Mouse (Mus musculus) CD4-positive helper T cell, adult 2 months (primary cell): Measurements from ENCODE around the gene Cnksr3.

Experiments
- DNase-seq: peaks from one replicate; pipeline ENCODE4 v3.0.0-alpha.2; 2012; ENCODE audit warnings: low read depth, missing footprints, low spot score

Gene Cnksr3

GRCm38 (mm10) chr10:7211696-7212482 is at the start of gene Cnksr3:
Gene Cnksr3 (minus strand): TSS chr10:7212237.
- peak; percentile 87 for DNase-seq

DNA sequence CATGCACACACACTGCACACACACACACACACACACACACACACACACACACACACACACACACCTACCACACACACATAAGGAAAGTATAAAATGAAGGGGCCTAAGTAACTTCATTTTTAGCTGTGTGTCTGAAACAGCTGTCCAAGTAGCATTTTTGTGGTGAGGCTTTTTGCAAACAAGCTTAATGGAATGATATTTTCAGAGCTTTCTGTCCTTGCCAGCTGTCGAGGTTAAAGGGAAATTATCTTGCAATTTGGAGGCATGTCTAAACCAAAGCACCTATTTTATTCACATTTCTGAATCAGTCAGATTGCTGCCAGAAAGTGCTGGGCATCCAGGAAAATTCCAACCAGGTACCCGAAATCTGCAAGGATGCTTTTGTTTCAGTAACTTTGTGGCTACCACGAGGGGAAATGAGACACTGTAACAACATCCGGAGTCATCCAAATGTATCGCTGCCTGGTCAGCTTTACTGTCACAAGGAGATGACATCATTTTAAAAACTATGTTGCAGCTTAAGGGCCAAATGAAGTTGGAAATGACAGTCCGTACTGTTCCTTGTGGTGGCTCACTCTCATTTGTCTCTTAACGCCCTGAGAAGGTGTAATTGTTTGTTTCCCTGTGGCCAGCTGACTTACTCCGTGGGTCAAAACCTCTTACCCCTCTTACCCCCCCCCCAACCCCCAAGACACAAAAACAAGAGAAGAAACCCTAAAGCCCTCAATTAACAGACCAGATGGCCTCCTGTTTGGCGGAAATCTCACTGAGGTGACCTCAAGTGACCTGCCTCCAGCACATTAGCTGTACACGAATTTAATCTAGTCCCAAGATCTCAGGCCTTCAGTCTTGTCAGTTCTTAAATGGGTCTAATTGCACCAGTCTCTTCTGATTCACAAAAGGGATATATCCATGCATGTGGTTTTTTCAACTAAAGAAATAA is 48.4 kb upstream of the Cnksr3 start:
- DNase-seq: no peak

DNA sequence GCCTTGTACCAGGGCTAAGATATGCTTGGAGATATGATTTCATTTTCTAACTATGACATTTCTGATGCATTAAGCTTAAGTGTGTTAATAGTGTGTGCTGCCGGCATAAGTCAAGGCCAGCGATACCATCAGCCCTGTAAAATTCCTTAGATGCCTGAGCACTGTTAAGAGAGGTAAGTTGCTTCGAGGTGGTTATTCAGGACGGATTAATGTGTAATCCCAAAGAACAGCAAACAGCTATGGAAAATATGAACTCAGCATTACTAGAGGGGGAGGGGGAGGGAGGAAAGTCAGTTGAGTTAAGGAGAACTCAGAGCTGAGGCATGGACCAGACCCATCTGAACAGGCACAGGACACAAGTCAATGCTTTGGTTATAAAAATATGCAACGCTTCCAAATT is 46.6 kb upstream of the Cnksr3 start:
- DNase-seq: no peak

DNA sequence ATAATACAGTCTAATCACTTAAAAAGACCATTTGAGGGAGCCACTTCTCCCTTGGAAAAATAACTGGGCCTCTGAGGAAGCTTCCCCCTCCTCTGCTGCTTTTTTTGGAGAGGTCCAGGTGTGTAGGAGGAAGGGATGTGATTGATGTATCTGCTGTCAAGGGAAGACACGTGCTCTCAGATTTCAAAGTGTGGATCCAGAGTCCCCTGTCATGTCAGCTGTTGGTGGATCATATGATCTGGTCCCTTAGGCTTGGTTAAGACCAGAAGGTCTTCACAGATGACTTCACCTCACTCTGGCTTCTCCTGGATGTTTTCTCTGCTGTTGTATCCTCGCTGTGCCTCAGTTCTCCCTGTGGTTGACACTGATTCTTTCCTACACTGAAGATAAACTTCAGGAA is 38.4 kb upstream of the Cnksr3 start:
- no peak for DNase-seq

- no peak for DNase-seq
Measured at GRCm38 (mm10) chr10:7234601-7235000, 22.6 kb upstream of the Cnksr3 start.

DNA sequence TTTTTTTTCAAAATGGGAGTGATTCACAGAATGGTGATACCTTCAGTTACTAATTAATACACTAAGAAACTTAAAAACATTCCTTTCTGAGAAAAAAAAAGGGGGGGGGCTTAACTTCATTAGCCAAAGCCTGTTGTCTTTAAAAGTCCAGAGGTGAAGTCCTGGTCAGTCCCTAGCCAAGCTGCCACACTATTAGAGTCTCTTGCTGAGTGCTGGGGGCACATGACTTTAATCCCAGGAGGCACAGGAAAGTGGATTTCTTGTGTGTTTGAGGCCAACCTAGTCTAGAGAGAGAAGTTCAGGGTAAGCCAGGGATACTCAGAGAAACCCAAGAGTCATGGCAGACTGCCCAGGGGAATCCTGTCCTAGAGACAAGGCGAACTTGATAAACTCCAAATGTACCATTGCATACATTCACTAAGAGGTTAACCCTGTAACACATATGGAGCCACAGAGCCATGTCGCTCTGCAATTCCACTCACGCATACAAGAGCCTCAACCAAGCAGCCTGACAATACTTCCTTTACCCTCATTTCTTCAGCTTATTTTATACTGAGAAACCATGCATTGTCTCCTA is 5.6 kb upstream of the Cnksr3 start:
- no peak for DNase-seq

GRCm38 (mm10) chr10:7214718-7215117 is 2.7 kb upstream of the Cnksr3 start:
- no peak for DNase-seq

DNA sequence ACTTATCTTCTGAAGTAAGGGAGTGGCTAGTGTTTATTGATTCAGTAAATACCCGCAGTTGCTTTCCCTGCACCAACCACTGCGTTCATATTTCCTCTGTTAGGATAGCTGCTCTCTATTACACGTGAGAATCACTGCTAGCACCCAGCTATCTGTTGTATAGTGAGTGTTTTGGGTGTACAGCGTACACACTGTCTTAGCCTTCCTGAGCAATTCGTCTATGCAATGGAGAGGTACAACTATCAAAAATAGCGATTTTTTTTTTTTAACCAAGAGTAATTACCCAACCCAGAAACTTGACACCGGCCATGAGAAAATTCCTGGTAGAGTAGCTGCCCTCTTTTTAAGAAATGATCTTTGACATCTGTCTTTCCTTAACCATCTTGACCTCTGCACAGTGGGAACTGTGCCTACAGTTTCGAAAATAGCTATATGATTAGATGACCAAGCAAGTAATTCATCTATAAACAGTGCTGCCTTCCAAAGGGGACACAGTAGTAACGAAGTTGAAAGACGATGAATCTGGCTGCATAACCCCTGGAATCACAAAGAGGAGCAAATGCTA is 1.1 kb upstream of the Cnksr3 start:
- DNase-seq: no peak

DNA sequence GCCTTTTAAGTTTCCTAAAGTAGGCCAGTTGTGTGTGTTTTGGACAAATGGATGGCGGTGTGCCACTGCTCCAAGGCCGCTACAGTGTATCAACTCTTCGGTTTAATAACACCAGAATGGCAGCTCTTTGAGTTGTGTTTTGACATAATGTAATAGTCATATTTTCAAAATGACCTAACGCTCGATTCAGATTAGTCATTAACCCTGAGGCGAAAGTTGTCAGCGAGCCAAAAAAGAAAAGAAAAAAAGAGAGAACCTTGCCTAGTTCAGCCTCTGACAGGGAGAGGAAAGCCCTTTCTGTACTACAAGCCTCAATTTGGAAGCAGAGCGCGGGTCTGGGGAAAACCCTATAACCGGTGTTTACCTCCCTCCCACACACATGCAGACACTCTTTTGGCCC is 500 bp upstream of the Cnksr3 start:
- DNase-seq: peak; percentile 68

GRCm38 (mm10) chr10:7210991-7211695 is 894 bp downstream of the Cnksr3 start:
- DNase-seq: peak; percentile 69

- DNase-seq: no peak
Measured at GRCm38 (mm10) chr10:7209691-7210455, 2.2 kb downstream of the Cnksr3 start.

GRCm38 (mm10) chr10:7208859-7209441 is 3.1 kb downstream of the Cnksr3 start:
- DNase-seq: no peak

- no peak for DNase-seq
Measured at GRCm38 (mm10) chr10:7207301-7207700, 4.7 kb downstream of the Cnksr3 start.

- DNase-seq: no peak
Measured at GRCm38 (mm10) chr10:7206571-7206970, 5.5 kb downstream of the Cnksr3 start.

DNA sequence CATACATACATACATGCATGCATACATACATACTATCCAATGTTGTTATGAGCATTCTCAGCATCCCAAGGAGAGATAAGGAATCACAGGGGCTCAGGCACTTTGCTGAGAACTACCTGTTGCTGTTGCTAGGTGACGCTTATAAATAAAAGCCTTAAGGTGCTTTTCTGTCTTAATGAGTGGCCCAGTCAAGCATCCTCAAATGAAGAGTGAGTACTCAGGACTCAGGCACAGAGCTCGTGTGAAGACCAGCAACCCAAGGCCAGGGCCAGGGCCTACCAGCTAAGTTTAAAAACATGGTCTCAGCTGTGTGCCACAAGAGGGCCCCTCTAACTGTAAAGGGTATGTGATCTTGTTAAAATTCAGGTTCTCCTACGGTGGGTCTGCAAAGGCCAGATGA is 6.5 kb downstream of the Cnksr3 start:
- DNase-seq: no peak

GRCm38 (mm10) chr10:7204953-7205352 is 7.1 kb downstream of the Cnksr3 start:
- DNase-seq: no peak

- no peak for DNase-seq
Measured at GRCm38 (mm10) chr10:7202576-7202975, 9.5 kb downstream of the Cnksr3 start.

DNA sequence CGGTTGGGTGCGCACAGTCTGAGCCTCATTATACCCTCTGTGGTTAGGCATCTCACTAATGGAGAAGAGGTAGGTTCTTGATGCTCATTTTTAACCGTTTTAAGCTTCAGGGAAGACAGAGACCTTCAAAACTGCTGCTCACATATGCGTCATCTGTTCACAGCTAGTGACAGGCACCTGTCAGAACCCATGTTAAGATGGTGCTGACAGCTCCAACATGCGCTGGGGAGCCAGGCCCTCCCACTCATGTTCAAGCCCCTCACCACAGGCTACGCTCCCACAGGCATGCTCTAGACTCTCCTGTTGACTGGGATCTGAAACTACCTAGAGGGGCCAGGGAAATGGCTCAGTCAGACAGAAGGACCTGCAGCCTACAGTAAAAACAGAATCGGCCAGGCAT is 11.4 kb downstream of the Cnksr3 start:
- no peak for DNase-seq

DNA sequence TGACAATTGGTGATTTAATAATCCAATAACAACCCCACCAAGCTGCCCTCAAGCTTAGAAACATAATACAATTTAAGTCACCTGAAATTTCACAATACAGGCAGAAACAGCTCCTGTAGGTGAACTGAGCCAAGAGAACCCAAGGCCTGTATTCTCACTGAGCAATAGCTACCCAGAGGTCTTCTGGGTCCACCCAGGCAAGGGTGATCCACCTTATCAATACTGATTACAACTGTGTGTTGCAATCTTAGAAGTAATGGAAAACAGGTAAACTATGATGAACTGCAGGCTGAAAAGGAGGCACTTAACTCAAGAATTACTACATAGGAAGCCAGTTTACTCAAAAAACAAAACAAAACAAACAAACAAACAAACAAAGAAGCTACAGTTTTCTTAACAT is 13.8 kb downstream of the Cnksr3 start:
- DNase-seq: no peak

GRCm38 (mm10) chr10:7197733-7198132 is 14.3 kb downstream of the Cnksr3 start:
- DNase-seq: no peak
